Comparison of ENCODE assay signal across 1 mouse cellular context in the genomic region with DNA sequence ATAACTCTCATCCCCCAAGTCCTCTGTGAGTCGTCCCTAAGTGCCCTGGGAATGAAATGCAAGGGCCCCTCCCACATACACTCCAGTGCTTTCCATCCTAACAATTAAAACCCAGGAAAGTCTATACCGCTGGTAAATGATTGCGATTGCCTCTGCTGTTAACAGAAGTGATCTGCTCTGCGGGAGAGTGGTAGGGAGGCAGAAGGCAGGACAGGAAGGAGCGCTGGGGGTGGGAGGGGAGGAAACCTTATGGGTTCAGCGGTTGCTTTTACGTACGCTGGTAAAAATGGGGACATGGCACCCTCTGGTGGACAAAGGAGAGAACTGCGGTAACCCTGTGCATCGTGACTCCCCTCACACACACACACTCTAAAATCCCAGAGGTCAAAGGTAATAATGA.
TF ChIP-seq lines count a peak whose summit lies in the region.

No protein-coding gene starts in this region.

TF ChIP-seq in CH12.LX, 34 proteins besides CTCF, POLR2A, EP300 and RAD21:
- TF ChIP-seq ELF1 (IDR thresholded peaks at IDR 0.05; ENCODE audit: low read depth, low read length): peak; percentile 40; the same call in 1 of the 2 replicates
- peak; percentile 43 for TF ChIP-seq IRF4 (IDR thresholded peaks at IDR 0.05; ENCODE audit: low read depth, low read length)
- TF ChIP-seq USF2 (conservative IDR thresholded peaks at IDR 0.05; ENCODE audit: low read depth, low read length): no peak
- peak; percentile 43; the same call in 1 of the 2 replicates for TF ChIP-seq ZC3H11A (IDR thresholded peaks at IDR 0.05; ENCODE audit: low read depth, low read length)
- 0 out of 2 replicates have a peak, but pooled peaks have one; percentile 60 for TF ChIP-seq MAZ (IDR thresholded peaks at IDR 0.05; ENCODE audit: low read depth, low read length)
- peak; percentile 86 for TF ChIP-seq SMC3 (IDR thresholded peaks at IDR 0.05; ENCODE audit: low read depth, low read length)
- no peak for TF ChIP-seq JUND (conservative IDR thresholded peaks at IDR 0.05; ENCODE audit: low read depth, low read length)
- TF ChIP-seq MXI1 (IDR thresholded peaks at IDR 0.05; ENCODE audit: low read depth, low read length): no peak
- TF ChIP-seq MAX (IDR thresholded peaks at IDR 0.05; ENCODE audit: low read length): no peak
- TF ChIP-seq MEF2A (IDR thresholded peaks at IDR 0.05; ENCODE audit: borderline replicate concordance, low read depth, low read length): no peak
- TF ChIP-seq MAFK (IDR thresholded peaks at IDR 0.05; ENCODE audit: insufficient replicate concordance, low read length): no peak
- 0 out of 2 replicates have a peak, but pooled peaks have one; percentile 41 for TF ChIP-seq MYC (IDR thresholded peaks at IDR 0.05; ENCODE audit: low read depth, low read length)
- TF ChIP-seq BHLHE40 (IDR thresholded peaks at IDR 0.05; ENCODE audit: low read depth, low read length): no peak; the same call in 1 of the 2 replicates
